Mouse (Mus musculus): ENCODE measurements at regions not wholly inside any gene's neighbourhood (a gene's known extent, or its start where the extent isn't known, plus 50 kb on each side); places are given as distances from the start of the nearest gene placed in this dataset.

GRCm38 (mm10) chr12:25251411-25252171 is 154.7 kb upstream of the Id2 start:
- TF ChIP-seq CTCF (IDR thresholded peaks at IDR 0.05) (no peak), EP300 (IDR thresholded peaks at IDR 0.05) (no peak)

All from lung, postnatal 0 days (tissue).